Mouse (Mus musculus) adipocyte (in vitro differentiated cells): ENCODE results near the gene Slc25a38.

Source experiments
- DNase-seq: peaks from one replicate; pipeline ENCODE4 v3.0.0-alpha.2; 2016; ENCODE audit warnings: low spot score

Slc25a38 gene

GRCm38 (mm10) chr9:120110211-120111018, at the start of gene Slc25a38:
Slc25a38 (plus strand) TSS chr9:120110374.
- peak; percentile 95 for DNase-seq

- no peak for DNase-seq
These were observed 45.9 kb upstream of the Slc25a38 start for GRCm38 (mm10) chr9:120064317-120064716.

GRCm38 (mm10) chr9:120067609-120068008, 42.6 kb upstream of the Slc25a38 start:
- no peak for DNase-seq

GRCm38 (mm10) chr9:120068047-120068446, 42.1 kb upstream of the Slc25a38 start:
- no peak for DNase-seq

- no peak for DNase-seq
These were observed 40.4 kb upstream of the Slc25a38 start, which contains the start of gene Cx3cr1 for GRCm38 (mm10) chr9:120069779-120070178. Cx3cr1 (minus strand) TSS chr9:120069879.

GRCm38 (mm10) chr9:120071251-120071650, 38.9 kb upstream of the Slc25a38 start:
- no peak for DNase-seq

GRCm38 (mm10) chr9:120073169-120073568, 37.0 kb upstream of the Slc25a38 start:
- peak; percentile 86 for DNase-seq

- no peak for DNase-seq
These were observed 35.7 kb upstream of the Slc25a38 start for GRCm38 (mm10) chr9:120074516-120074915.

- DNase-seq: no peak
These were observed 31.9 kb upstream of the Slc25a38 start for GRCm38 (mm10) chr9:120078241-120078640.

GRCm38 (mm10) chr9:120079901-120080300, 30.3 kb upstream of the Slc25a38 start:
- DNase-seq: no peak

GRCm38 (mm10) chr9:120080546-120081108, 29.5 kb upstream of the Slc25a38 start:
- peak; percentile 51 for DNase-seq

GRCm38 (mm10) chr9:120081247-120081646, 28.9 kb upstream of the Slc25a38 start:
- DNase-seq: no peak

GRCm38 (mm10) chr9:120081967-120082366, 28.2 kb upstream of the Slc25a38 start:
- DNase-seq: no peak

- no peak for DNase-seq
These were observed 27.5 kb upstream of the Slc25a38 start for GRCm38 (mm10) chr9:120082691-120083090.

GRCm38 (mm10) chr9:120083158-120083894, 26.8 kb upstream of the Slc25a38 start:
- DNase-seq: no peak

- DNase-seq: no peak
These were observed 25.8 kb upstream of the Slc25a38 start for GRCm38 (mm10) chr9:120084406-120084805.

GRCm38 (mm10) chr9:120089125-120089524, 21.0 kb upstream of the Slc25a38 start:
- no peak for DNase-seq

- no peak for DNase-seq
These were observed 19.1 kb upstream of the Slc25a38 start for GRCm38 (mm10) chr9:120091086-120091485.

- DNase-seq: no peak
These were observed 18.4 kb upstream of the Slc25a38 start, which contains the start of gene Ccr8 for GRCm38 (mm10) chr9:120091696-120092238. Ccr8 (plus strand) TSS chr9:120092114.

- DNase-seq: no peak
These were observed 16.5 kb upstream of the Slc25a38 start for GRCm38 (mm10) chr9:120093701-120094100.

GRCm38 (mm10) chr9:120095886-120096285, 14.3 kb upstream of the Slc25a38 start:
- DNase-seq: no peak

- DNase-seq: peak; percentile 78
These were observed 11.5 kb upstream of the Slc25a38 start for GRCm38 (mm10) chr9:120098682-120099081.
